Mouse (Mus musculus) CD4-positive helper T cell, adult 2 months (primary cell): ENCODE results near the gene Scaper.
A peak's percentile ranks its signal among the peaks of the same experiment; 100 is the strongest.

Experiments
- DNase-seq: peaks from one replicate; pipeline ENCODE4 v3.0.0-alpha.2; 2012; ENCODE audit warnings: low read depth, missing footprints, low spot score

Scaper gene

GRCm38 (mm10) chr9:55540888-55541287 lies 397.0 kb downstream of the Scaper start:
- DNase-seq = peak; percentile 76

DNA sequence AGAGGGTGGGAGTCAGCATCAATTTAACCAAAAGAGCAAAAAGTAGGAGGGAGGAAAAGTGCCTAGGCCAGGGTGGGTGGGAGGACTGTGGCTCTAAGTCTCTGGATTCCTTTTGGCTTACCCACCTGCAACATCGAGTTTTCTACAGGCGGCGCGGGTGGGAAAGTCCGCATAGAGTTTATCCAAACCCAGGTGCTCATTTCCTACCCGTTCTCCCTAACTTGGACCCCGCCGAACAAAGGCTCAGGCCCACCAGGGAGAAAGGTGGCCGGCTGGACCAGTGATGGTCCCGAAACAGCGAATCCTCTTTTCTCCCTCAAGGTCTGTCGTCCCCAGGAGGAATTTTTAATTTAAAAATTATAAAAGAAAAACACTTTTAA lies 397.5 kb downstream of the Scaper start:
- DNase-seq = no peak

DNA sequence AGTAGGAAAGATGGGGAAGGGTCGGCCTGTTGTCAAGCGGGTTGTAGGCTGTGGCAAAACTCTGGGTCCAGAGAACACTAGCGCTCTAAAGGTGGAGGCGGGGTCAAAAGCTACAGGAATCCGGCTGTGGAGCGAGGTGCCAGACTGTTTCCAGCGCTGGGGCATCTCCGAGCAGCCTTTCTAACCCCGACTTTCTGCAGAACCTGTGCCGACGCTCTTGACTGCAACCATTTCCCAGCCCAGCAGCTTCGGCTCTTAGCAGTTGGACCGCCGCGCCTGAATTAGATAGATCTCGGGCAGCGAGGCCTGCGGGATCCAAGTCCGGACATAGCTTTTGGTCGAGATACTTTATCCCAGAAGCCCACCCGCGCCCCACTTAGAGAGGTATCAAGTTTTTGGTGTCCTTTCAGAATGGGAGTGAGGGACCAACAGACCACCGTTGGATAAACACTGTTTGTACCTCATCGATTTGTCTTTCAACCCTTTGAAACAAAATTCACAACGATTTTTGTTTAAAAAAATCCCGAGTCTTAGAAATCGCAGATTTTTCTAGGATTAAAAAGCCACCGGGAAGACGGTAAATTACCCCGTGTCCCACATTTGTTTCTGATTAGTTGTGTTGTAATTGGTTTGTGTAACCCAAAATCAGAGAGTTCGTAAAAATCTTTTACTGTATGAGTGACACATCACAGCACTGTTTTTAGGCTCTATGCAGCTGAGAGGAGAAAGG lies 398.1 kb downstream of the Scaper start:
- DNase-seq = peak; percentile 17

DNA sequence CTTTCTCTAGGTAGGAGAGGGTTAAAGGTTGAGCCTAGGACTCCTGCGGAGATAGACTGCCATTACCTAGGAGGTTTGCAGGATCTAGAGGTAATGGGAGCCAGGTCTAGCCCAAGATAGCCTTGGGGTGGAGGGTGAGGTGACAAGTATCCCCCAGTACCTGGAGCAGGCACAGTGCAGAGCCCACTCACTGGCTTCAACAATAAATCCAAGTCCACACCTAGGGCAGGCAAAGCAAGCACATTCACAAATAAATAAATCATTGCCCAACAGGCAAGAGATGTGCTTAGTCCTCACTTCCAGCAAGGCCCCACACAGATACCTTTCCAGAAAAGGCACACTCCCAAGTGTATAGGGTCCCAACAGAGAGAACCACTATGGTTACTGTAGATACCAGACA lies 398.9 kb downstream of the Scaper start:
- no peak for DNase-seq

- DNase-seq = no peak
Observed at GRCm38 (mm10) chr9:55538377-55538776, 399.5 kb downstream of the Scaper start, which contains the start of gene Isl2. Gene Isl2 (plus strand): TSS chr9:55538672.

- peak; percentile 24 for DNase-seq
Observed at GRCm38 (mm10) chr9:55535907-55536306, 402.0 kb downstream of the Scaper start.

DNA sequence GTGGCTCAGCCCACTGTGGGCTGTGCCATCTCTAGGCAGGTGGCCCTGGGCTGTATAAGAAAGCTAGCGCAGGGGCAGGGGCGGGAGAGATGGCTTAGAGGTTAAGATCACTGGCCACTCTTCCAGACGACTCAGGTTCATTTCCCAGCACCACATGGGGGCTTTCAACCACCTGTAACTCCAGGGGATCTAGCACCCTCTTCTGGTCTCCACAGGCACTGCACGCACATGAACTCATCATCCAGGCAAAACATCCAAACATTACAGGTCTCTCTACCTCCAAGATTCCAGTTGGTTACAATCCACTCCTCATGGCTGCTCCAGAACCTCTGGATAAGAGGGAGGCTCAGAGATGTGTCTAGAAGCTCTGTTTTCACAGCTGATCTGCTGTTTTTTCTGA lies 412.2 kb downstream of the Scaper start:
- DNase-seq = no peak

GRCm38 (mm10) chr9:55512027-55512543 lies 425.8 kb downstream of the Scaper start, which contains the start of gene Etfa:
Gene Etfa (minus strand): TSS chr9:55512243.
- DNase-seq = peak; percentile 98

GRCm38 (mm10) chr9:55511521-55511993 lies 426.4 kb downstream of the Scaper start:
- peak; percentile 71 for DNase-seq

GRCm38 (mm10) chr9:55510651-55511235 lies 427.2 kb downstream of the Scaper start:
- DNase-seq = no peak

GRCm38 (mm10) chr9:55509731-55510130 lies 428.2 kb downstream of the Scaper start:
- no peak for DNase-seq

- no peak for DNase-seq
Observed at GRCm38 (mm10) chr9:55508701-55509100, 429.2 kb downstream of the Scaper start.

DNA sequence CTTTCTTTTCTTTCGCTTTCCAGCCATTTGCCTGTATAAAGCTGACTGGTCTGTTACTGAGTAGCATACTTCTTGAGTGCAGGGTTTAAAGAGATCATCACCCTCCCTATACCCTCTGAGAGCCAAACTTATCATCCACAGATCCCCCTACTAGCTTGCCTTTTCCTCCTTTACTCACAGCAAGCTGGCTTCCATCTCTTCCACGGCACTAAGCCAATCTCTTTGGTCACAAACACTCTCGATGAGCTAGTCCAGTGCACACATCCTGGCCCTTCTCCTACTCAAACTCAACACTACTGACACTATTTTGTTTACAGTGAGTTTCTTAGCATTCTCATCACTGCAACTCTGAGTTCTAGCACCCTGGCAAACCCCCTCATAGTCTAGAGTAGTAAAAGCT lies 430.0 kb downstream of the Scaper start:
- no peak for DNase-seq
